Mouse (Mus musculus) small intestine, adult 2 months (tissue): Measurements from ENCODE around the gene Tbc1d8b. TPM values are rescaled to one million over a fixed set of nuclear protein-coding genes. Genes with fewer than 3 reads are reported as not detected.
A peak's percentile ranks its signal among the peaks of the same experiment; 100 is the strongest.
"Not testable (repeated sequence)": the region's sequence is repeated elsewhere in the genome, so short reads cannot be mapped to it uniquely, and the experiment has no call there.

Experiments used
- H3K27ac ChIP-seq: fragments of 200-500 bp; 2 replicates; pipeline ENCODE4 v1.5.1; 2012; ENCODE audit warnings: low read depth, low read length, control low read depth, inconsistent platforms; ENCODE audit not compliant: insufficient read depth
- H3K27me3 ChIP-seq: fragments of 200-500 bp; 2 replicates; pipeline ENCODE4 v1.6.1; 2012; ENCODE audit warnings: mild to moderate bottlenecking, moderate library complexity, low read length, inconsistent platforms; ENCODE audit not compliant: control insufficient read depth, insufficient read depth
- H3K36me3 ChIP-seq: fragments of 200-500 bp; 2 replicates; pipeline ENCODE4 v1.6.1; 2012; ENCODE audit warnings: mild to moderate bottlenecking, low read length, control low read depth, inconsistent platforms; ENCODE audit not compliant: control insufficient read depth, insufficient read depth
- H3K4me1 ChIP-seq: fragments of 200-500 bp; 2 replicates; pipeline ENCODE4 v1.6.1; 2012; ENCODE audit warnings: low read length, inconsistent platforms, mixed read lengths; ENCODE audit not compliant: control insufficient read depth, insufficient read depth, insufficient read length
- H3K4me3 ChIP-seq: fragments of 200-500 bp; 2 replicates; pipeline ENCODE4 v1.5.1; 2012; ENCODE audit warnings: low read depth, mild to moderate bottlenecking, control low read depth, inconsistent platforms, low read length, moderate library complexity
- CTCF ChIP-seq: fragments of 200-500 bp; IDR thresholded peaks from 2 replicates; pipeline ENCODE4 v1.5.1; 2012; ENCODE audit warnings: low read depth, mild to moderate bottlenecking, control low read depth, inconsistent platforms, low read length, moderate library complexity, mixed read lengths; ENCODE audit not compliant: insufficient replicate concordance, insufficient read length; ENCODE audit errors: extremely low read depth
- POLR2A ChIP-seq: fragments of 200-500 bp; IDR thresholded peaks from 2 replicates; pipeline ENCODE4 v1.6.1; 2012; ENCODE audit warnings: low read depth, mild to moderate bottlenecking, control low read depth, inconsistent platforms, low read length, moderate library complexity
- WGBS: fragments of 180-500 bp; shearing (Covaris S2); methylation state at CpG from one replicate; pipeline ENCODE4 v1.1.7; 2018; 5-methylcytosine and 5-hydroxymethylcytosine counted together
- polyA plus RNA-seq: library from polyadenylated mRNA; depleted of rRNA; stranded (reverse); fragments of >200 nt; gene quantifications from 2 replicates; pipeline ENCODE4 v1.2.3, GENCODE M21; 2012

The Tbc1d8b gene
- polyA plus RNA-seq, 1 experiment, result 0.65 TPM

DNA sequence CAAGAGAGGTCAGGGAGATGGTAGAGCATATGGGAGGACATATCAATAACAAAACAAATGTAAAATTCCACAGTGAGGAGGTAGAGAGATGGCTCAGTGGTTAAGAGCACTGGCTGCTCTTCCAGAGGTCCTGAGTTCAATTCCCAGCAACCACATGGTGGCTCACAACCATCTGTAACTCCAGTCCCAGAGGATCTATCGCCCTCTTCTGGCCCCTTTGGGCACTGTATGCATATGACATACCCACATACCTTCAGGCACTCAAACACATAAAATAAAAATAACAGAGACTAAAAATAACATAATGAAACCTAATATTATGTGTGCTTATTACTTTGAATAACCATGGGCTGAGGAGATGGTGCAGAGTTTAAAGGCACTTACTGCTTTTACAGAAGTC, 22.7 kb upstream of the Tbc1d8b start:
- peak; percentile 10; the same call in 1 of the 2 replicates for TF ChIP-seq CTCF
- TF ChIP-seq POLR2A, result no peak
- 54% methylated on average over 1 of the region's 1 CpGs for WGBS
- peaks cover 10% of the 10 kb centered on the region for H3K36me3 ChIP-seq
- H3K27ac ChIP-seq, result no peak overlapping the region
- no peak overlapping the region for H3K4me3 ChIP-seq
- H3K27me3 ChIP-seq, result no peaks in the 10 kb centered on the region
- H3K4me1 ChIP-seq, result no peaks in the 10 kb centered on the region

DNA sequence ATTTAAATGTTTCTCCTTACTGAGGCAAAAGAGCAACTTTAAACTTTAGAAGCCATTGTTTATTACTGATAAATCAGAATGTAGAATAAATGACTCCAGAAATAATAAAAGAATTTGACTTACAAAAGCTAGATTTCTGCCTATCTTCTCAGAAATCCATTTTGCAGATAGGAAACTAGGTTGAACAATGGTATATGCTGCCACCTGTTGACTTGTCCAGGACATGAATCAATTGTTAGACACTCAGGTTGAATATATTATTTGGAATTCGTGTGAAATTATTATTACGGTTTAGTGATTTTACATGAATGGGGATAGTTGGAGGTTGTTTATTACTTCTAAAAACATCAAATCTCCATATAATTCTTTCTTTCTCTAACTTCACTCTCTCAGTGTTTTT, 19.0 kb upstream of the Tbc1d8b start:
- TF ChIP-seq CTCF (no peak), POLR2A (no peak)
- Histone ChIP-seq H3K4me1 (no peaks in the 10 kb centered on the region), H3K36me3 (peaks cover 6% of the 10 kb centered on the region)

DNA sequence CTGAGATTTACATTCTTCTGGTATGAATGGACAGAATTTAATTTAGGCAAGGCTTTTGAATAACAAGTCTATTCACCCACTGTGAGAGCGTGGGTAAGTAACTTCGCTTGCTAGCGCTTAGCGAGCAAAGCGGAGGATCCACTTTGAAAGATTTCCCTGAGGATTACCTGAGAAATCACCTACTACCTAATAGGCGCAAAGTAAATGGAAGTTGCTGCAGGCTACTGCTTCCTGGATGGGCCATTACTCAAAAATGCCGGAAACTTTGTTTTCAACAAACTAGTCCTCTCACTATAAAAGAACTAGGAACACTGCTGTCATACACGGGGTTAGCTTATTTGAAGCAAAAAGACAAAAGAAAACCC, 404 bp upstream of the Tbc1d8b start:
- no peaks in the 10 kb centered on the region for H3K36me3 ChIP-seq
- peak overlapping the region; percentile 88 for H3K4me3 ChIP-seq
- no peak for TF ChIP-seq POLR2A
- 17% methylated on average over 8 of the region's 8 CpGs for WGBS
- no peaks in the 10 kb centered on the region for H3K27me3 ChIP-seq
- H3K27ac ChIP-seq, result peak overlapping the region; percentile 84
- H3K4me1 ChIP-seq, result peaks cover 6% of the 10 kb centered on the region; the same call in 1 of the 2 replicates

More for the DNA sequence above, 19.0 kb upstream of the Tbc1d8b start:
- Histone ChIP-seq H3K27me3 (no peaks in the 10 kb centered on the region), H3K4me3 (no peak overlapping the region), H3K27ac (no peak overlapping the region)
- WGBS, result 66% methylated on average over 2 of the region's 2 CpGs

DNA sequence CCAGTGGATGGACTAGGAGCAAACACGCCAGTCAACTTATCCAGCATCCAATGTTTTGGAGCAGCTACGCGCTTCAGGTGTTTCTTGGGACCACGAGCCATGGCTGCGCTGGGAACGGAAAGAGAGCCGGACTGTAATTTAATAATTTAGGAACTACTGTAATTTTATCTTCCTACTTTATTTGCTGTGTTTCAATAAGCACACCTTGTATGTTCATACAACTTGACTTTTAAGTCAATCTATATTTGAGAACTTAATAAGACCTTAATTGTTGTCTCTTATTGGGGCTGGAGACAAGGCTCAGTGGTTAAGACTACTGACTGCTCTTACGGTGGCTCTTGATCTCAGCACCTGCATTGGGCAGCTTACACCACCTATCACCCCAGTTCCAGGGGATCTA, 29.6 kb downstream of the Tbc1d8b start, which contains the start of gene Gm15013:
Gene Gm15013 (minus strand): TSS at position 101 of the 400 bp plus-strand sequence.
- Histone ChIP-seq H3K27ac (no peak within 1 kb of the TSS), H3K36me3 (no peaks in the 10 kb centered on the region), H3K27me3 (no peaks in the 10 kb centered on the region), H3K4me3 (no peak within 1 kb of the TSS), H3K4me1 (no peaks in the 10 kb centered on the region)
- WGBS, result 98% methylated on average over 8 of the region's 8 CpGs
- TF ChIP-seq POLR2A, result no peak

DNA sequence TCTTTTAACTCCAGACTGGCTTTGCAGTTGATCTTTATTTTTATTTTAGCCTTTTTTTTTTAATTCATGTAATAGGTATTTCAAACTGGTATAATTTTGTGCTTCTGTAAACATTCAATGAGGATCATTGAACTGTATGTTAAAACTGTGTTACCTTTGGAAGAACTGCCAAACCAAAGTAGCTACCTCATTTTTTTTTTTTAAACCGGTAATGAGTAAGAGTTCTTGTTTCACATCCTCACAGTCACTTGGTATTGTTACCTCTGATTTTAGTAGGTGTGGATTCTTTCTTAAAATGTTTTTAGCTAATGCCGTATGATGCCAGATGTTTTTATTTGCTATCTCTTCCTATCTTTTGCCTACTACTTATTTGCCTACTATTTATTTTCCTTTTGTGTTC, 37.6 kb downstream of the Tbc1d8b start:
- TF ChIP-seq POLR2A, result no peak
- no peak for TF ChIP-seq CTCF
- 89% methylated on average over 2 of the region's 2 CpGs for WGBS

DNA sequence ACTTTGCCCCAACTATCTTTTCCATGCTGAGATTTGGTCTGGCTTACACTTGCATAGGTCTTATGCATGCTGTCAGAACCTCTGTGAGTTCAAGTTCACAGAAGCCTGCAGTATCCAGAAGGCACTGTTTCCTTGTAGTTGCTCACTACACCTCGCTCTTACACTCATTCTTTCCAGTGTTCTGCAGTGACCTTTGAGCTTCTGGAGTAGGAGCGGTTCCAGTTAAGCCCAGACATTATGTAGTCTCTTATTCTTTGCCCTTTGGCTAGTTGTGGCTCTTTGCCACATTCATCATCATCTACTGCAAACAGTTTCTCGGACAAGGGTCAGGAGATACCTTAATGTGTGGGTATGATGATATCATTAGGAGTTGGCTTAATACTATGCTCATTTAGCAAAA, 45.7 kb downstream of the Tbc1d8b start:
- peak overlapping the region; percentile 86 for H3K27ac ChIP-seq
- TF ChIP-seq CTCF, result no peak
- TF ChIP-seq POLR2A, result no peak
- 36% methylated on average over 3 of the region's 3 CpGs for WGBS
- no peaks in the 10 kb centered on the region for H3K27me3 ChIP-seq
- no peak overlapping the region for H3K4me3 ChIP-seq
- no peaks in the 10 kb centered on the region for H3K4me1 ChIP-seq
- H3K36me3 ChIP-seq, result peaks cover 11% of the 10 kb centered on the region

More for the DNA sequence above, 37.6 kb downstream of the Tbc1d8b start:
- no peaks in the 10 kb centered on the region for H3K27me3 ChIP-seq
- no peak overlapping the region for H3K27ac ChIP-seq
- H3K36me3 ChIP-seq, result peaks cover 10% of the 10 kb centered on the region; the same call in 1 of the 2 replicates
- H3K4me3 ChIP-seq, result no peak overlapping the region
- H3K4me1 ChIP-seq, result no peaks in the 10 kb centered on the region

DNA sequence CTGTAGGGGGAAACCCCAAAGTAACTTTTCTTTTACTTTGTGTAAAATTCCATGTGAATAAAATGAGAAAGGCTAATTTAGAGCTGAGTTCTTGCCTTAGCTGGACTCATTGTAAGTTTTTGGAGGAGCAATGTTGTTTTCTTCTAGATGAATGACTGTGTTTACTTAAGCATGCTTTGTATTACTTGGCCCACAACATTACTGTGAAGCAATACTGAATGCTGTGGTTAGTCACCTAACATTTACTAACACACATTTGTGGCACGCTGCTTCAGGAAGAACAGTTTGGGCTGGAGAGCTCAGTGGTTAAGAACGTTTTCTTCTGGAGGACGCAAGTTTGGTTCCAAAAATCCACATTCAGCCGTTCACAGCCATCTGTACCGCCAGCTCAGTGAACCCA, 52.3 kb downstream of the Tbc1d8b start:
- Histone ChIP-seq H3K27me3 (no peaks in the 10 kb centered on the region), H3K36me3 (peaks cover 8% of the 10 kb centered on the region), H3K27ac (no peak overlapping the region), H3K4me1 (no peaks in the 10 kb centered on the region), H3K4me3 (no peak overlapping the region)
- no peak for TF ChIP-seq POLR2A
- no peak for TF ChIP-seq CTCF
- WGBS, result 88% methylated on average over 5 of the region's 5 CpGs

DNA sequence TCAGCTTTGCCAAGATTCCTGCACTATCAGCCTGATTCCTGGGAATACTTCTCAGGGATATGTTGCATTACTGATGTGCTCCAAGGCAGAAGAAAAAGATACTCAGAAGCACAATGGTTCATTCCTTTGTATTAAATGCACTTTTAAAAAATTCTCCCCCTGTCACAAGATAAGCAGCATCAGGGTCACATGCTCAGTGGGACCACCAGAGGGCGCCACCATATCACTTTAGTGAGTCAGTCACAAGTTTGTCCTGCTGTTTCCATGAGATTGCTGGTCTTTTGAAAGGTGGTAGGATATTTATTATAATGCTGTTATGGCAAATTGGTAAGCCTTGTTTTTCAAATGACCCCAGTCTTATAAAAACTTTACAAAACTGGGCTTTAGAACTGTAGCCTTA, 67.1 kb downstream of the Tbc1d8b start:
- Histone ChIP-seq H3K4me1 (no peaks in the 10 kb centered on the region), H3K36me3 (peaks cover 7% of the 10 kb centered on the region; the same call in 1 of the 2 replicates), H3K4me3 (no peak overlapping the region), H3K27ac (no peak overlapping the region), H3K27me3 (no peaks in the 10 kb centered on the region)
- 0% methylated on average over 1 of the region's 1 CpGs for WGBS
- peak; percentile 48; the same call in 1 of the 2 replicates for TF ChIP-seq CTCF
- TF ChIP-seq POLR2A, result no peak

DNA sequence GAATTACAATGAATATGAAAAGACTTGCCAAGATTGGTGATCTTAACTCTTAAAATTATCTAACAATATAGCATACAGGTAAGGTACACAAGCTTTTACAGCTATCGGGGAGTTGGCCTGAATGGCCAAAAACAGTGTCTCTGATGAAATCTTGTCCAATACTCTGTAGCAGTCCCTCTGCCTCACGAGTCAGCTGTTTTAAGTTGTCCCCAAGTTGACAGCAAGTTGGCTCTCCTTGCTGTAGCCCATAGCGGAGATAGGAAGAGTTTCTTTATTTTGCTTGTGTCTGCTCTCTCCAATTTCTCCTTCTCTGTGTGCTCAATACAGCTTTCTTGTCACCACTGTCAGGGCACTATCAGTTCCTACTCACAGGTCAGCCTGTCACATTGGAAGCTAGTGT, 73.8 kb downstream of the Tbc1d8b start:
- not testable (repeated sequence) for H3K36me3 ChIP-seq, H3K27ac ChIP-seq, H3K4me3 ChIP-seq, H3K27me3 ChIP-seq, H3K4me1 ChIP-seq
- 76% methylated on average over 3 of the region's 3 CpGs for WGBS
